Mouse (Mus musculus) heart, postnatal 4 days (tissue): ENCODE data around the gene Smyd2. TPM values are rescaled to one million over a fixed set of nuclear protein-coding genes. Genes with fewer than 3 reads are reported as not detected.

Source experiments
- total RNA-seq, 2 experiments: library from RNA; stranded (reverse); gene quantifications; 2 replicates each; pipeline ENCODE4 v1.2.3; 2021

Gene Smyd2
- total RNA-seq, 2 experiments from 2014 or later, result 192 to 202 TPM

Other genes with a start within 250 kb of the Smyd2 start
- gene Cenpf, start 234.3 kb downstream of the Smyd2 start, total RNA-seq, result 10 to 100 TPM; 49.5 to 65.6 TPM
- 10 to 100 TPM; 31.0 to 33.3 TPM for gene Ptpn14, start 194.1 kb downstream of the Smyd2 start, total RNA-seq
- 10 to 100 TPM; 57.6 to 58.0 TPM for gene Prox1, start 248.4 kb upstream of the Smyd2 start, total RNA-seq